ENCODE assay signal across 15 mouse cellular contexts in the genomic region with DNA sequence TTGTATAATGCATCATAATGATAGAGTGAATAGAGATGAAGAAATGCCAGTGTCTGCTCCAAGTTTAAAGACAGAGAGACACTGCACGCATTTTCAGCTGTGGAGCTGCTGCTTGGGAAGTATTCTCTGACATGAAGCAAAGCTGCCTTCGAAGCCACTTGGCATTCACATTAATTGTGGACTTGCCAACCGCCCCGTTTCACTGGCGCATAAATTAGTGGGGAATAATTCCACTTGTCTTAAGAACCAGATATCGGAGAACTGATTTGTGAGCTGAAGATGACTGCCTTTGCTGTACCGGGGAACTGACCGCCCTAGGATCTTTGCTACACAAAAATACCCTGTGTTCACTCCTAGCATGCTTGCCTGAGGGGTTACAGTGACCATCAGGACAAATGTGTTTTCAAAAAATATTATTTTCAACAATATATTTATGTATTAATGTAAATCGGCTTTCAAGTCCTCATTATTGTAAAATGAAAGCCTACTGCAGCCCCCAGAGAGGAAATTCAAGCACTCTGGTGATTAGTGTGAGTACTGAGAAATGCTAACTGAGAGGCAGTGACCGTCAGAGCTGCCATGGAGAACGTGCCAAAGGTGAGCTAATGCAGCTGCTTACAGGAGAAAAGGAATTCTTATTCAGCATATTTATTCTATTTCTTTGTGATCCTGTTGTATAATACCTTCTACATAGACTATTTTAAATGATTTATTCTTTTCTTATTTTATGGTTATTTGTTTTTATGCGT.
DNase-seq lines count a peak whose midpoint lies in the region; ATAC-seq and TF ChIP-seq lines count a peak whose summit lies in the region.
"Had no signal": no experiment of that assay in that cellular context is flagged by ENCODE, and none has a peak within 500 bp of the region (broad histone marks: within the 10 kb centered on the region; RNA-seq: fewer than 3 reads in every experiment).

No protein-coding gene starts in this region.

- H3K27me3 ChIP-seq in forebrain, embryonic 11.5 days (ENCODE audit: control insufficient read depth, insufficient read depth, low read length), result no peaks in the 10 kb centered on the region
- no peaks in the 10 kb centered on the region for H3K27me3 ChIP-seq in forebrain, embryonic 10.5 days (ENCODE audit: poor library complexity, severe bottlenecking)
- H3K27me3 ChIP-seq in forebrain, embryonic 12.5 days, result no peaks in the 10 kb centered on the region
- no peaks in the 10 kb centered on the region for H3K27me3 ChIP-seq in myocyte (ENCODE audit: control insufficient read depth, insufficient read depth, insufficient read length)
- H3K27me3 ChIP-seq: embryonic facial prominence, embryonic 15.5 days had no signal

- no peak overlapping the region for H3K9ac ChIP-seq in forebrain, embryonic 11.5 days (ENCODE audit: low read length)
- H3K9ac ChIP-seq in forebrain, embryonic 12.5 days, result no peak overlapping the region
- H3K9ac ChIP-seq: embryonic facial prominence, embryonic 15.5 days had no signal

- H3ac ChIP-seq in myocyte (ENCODE audit: control insufficient read depth, insufficient read length), result no peak overlapping the region

- no peak for DNase-seq in forebrain, embryonic 11.5 days (ENCODE audit: low spot score)
- no peak for DNase-seq in forebrain, embryonic 10.5 days (ENCODE audit: extremely low spot score, low spot score)
- DNase-seq in layer of hippocampus, adult 2 months (ENCODE audit: low spot score in 2 of 2), result peak in 1 of 2 experiments; percentile 29
- no peak for DNase-seq in thymus, postnatal 14 days
- no peak for DNase-seq in liver
- DNase-seq in kidney, adult 9 months, result no peak
- DNase-seq: adrenal gland, postnatal 36 days; cerebellum, postnatal 36 days; gastrocnemius, postnatal 14 days; kidney, adult 11 months; lung, adult 2 months; thymus, postnatal 25 days had no signal

- no peaks in the 10 kb centered on the region for H3K36me3 ChIP-seq in forebrain, embryonic 11.5 days (ENCODE audit: control insufficient read depth, insufficient read depth, low read length)
- no peaks in the 10 kb centered on the region for H3K36me3 ChIP-seq in forebrain, embryonic 10.5 days (replicated peaks)
- H3K36me3 ChIP-seq in forebrain, embryonic 12.5 days (replicated peaks), result no peaks in the 10 kb centered on the region
- H3K36me3 ChIP-seq in myocyte (ENCODE audit: control insufficient read depth, insufficient read depth), result no peaks in the 10 kb centered on the region
- H3K36me3 ChIP-seq: embryonic facial prominence, embryonic 15.5 days had no signal

- TF ChIP-seq POLR2A in myocyte (IDR thresholded peaks at IDR 0.05; ENCODE audit: insufficient read length, low read depth), result no peak

- 69% methylated on average over 12 of the region's 12 CpGs for WGBS in forebrain, embryonic 11.5 days
- 87% methylated on average over 12 of the region's 12 CpGs for WGBS in forebrain, embryonic 10.5 days
- WGBS in forebrain, embryonic 12.5 days, result 50% methylated on average over 12 of the region's 12 CpGs

- no peak overlapping the region for H3K27ac ChIP-seq in forebrain, embryonic 11.5 days (ENCODE audit: low read depth, low read length)
- H3K27ac ChIP-seq in forebrain, embryonic 10.5 days, result no peak overlapping the region
- peak overlapping the region; percentile 69 for H3K27ac ChIP-seq in forebrain, embryonic 12.5 days
- peak overlapping the region; percentile 83 for H3K27ac ChIP-seq in layer of hippocampus, adult 2 months
- H3K27ac ChIP-seq: embryonic facial prominence, embryonic 15.5 days had no signal

- ATAC-seq in forebrain, embryonic 11.5 days (replicated peaks; ENCODE audit: low FRiP score), result peak; percentile 49
- ATAC-seq in forebrain, embryonic 12.5 days (ENCODE audit: low FRiP score), result peak; percentile 37; the same call in 1 of the 2 replicates

- H3K4me2 ChIP-seq in forebrain, embryonic 11.5 days (ENCODE audit: low read depth, low read length, severe bottlenecking), result no peak overlapping the region
- H3K4me2 ChIP-seq in forebrain, embryonic 12.5 days, result no peak overlapping the region
- peak overlapping the region; percentile 65 for H3K4me2 ChIP-seq in myocyte (ENCODE audit: low read depth)
- H3K4me2 ChIP-seq: embryonic facial prominence, embryonic 15.5 days had no signal

- no peaks in the 10 kb centered on the region for H3K79me2 ChIP-seq in myocyte (ENCODE audit: control insufficient read depth, insufficient read depth)

- no peaks in the 10 kb centered on the region for H3K9me3 ChIP-seq in forebrain, embryonic 11.5 days (ENCODE audit: control insufficient read depth, low read length)
- H3K9me3 ChIP-seq in forebrain, embryonic 10.5 days, result no peaks in the 10 kb centered on the region
- no peaks in the 10 kb centered on the region for H3K9me3 ChIP-seq in forebrain, embryonic 12.5 days
- H3K9me3 ChIP-seq: embryonic facial prominence, embryonic 15.5 days had no signal

- TF ChIP-seq CTCF in layer of hippocampus, adult 2 months (conservative IDR thresholded peaks at IDR 0.05), result no peak

- H3K4me1 ChIP-seq in forebrain, embryonic 11.5 days (replicated peaks; ENCODE audit: control insufficient read depth, insufficient read depth, low read length), result 0 out of 2 replicates have a peak, but pooled peaks cover 2% of the 10 kb centered on the region
- peaks cover 17% of the 10 kb centered on the region for H3K4me1 ChIP-seq in forebrain, embryonic 10.5 days
- peaks cover 19% of the 10 kb centered on the region for H3K4me1 ChIP-seq in forebrain, embryonic 12.5 days
- H3K4me1 ChIP-seq: embryonic facial prominence, embryonic 15.5 days had no signal

- no peak overlapping the region for H3K4me3 ChIP-seq in forebrain, embryonic 11.5 days (ENCODE audit: low read depth, low read length)
- no peak overlapping the region for H3K4me3 ChIP-seq in forebrain, embryonic 10.5 days
- H3K4me3 ChIP-seq in forebrain, embryonic 12.5 days (replicated peaks), result no peak overlapping the region
- peak overlapping the region; percentile 47 for H3K4me3 ChIP-seq in layer of hippocampus, adult 2 months
- H3K4me3 ChIP-seq in myocyte, result no peak overlapping the region
- H3K4me3 ChIP-seq: embryonic facial prominence, embryonic 15.5 days had no signal

TF ChIP-seq in myocyte, 11 proteins besides CTCF, POLR2A, EP300 and RAD21:
- TF ChIP-seq MYOG (IDR thresholded peaks at IDR 0.05; ENCODE audit: control insufficient read depth in 1 of 3, insufficient read depth in 1 of 3, insufficient read length in 2 of 3, low read depth in 2 of 3) (no peak), TCF3 (IDR thresholded peaks at IDR 0.05; ENCODE audit: insufficient read length, low read depth) (no peak), POLR2AphosphoS2 (IDR thresholded peaks at IDR 0.05; ENCODE audit: insufficient read length, low read depth) (no peak), E2F4 (IDR thresholded peaks at IDR 0.05; ENCODE audit: insufficient read depth) (no peak)
TF ChIP-seq in myocyte: peak in this region for 0.

Comparison
In these comparisons a context has a peak if more than half of its experiments do, and no peak if none do; other contexts are left out.
1. H3K27ac ChIP-seq: peak in forebrain, embryonic 12.5 days (single experiment) and layer of hippocampus, adult 2 months (single experiment); none in forebrain, embryonic 11.5 days (single experiment) and forebrain, embryonic 10.5 days (single experiment).